Mouse (Mus musculus): ENCODE results near the gene Xpo6. TPM values are rescaled to one million over a fixed set of nuclear protein-coding genes. Genes with fewer than 3 reads are reported as not detected.

The Xpo6 gene
- total RNA-seq (2021): 10 to 100 TPM; 11.7 to 17.1 TPM
- long read RNA-seq, experiment 1, full-length matches to known transcripts: 1 of 3 reads
- long read RNA-seq, experiment 1, partial matches to known transcripts: 0 of 3 reads
- long read RNA-seq, experiment 1, other reads (novel, unspliced or antisense): 2 of 3 reads
- long read RNA-seq, experiment 2, full-length matches to known transcripts: 1 of 3 reads
- long read RNA-seq, experiment 2, partial matches to known transcripts: 0 of 3 reads
- long read RNA-seq, experiment 2, other reads (novel, unspliced or antisense): 2 of 3 reads

DNA sequence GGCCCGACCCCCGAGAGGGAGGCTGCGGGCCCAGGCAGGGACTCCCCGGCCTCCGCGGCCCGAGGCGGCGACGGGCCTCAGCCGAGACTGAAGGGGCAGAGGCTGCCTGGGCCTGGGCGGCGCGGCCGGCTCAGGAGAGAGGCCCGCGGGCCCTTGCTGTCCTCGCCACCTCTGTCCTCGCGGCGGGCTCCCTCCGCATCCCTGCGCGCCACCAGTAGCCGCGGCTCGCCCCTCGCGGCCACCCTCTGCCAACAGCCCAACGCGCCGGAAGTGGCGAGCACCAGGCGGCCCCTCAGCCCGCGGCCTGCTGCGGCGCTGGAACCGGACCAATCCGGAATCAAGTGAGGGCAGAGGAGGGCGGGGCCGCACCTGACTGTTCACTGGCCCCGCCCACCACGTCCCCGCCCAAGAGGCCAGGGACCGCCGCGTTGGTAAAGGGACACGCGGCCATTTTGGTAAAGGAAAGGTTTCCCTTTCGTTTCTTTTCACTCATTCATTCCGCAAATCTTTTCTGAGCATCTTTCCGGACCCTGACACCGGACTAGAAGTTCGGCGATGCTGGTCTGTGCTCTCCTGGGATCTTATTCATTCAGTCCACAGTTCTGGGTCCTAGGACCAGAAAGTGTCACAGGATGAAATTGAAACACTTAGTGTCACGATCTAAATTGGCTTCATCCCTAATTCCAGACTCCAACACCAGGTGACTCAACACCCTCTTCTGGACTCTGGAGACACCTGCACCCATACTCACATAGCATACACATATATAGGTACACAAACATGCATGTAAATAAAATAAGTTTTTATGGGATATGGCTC lies at the start of gene Xpo6:
Xpo6 (minus strand) TSS at position 324 of the 819 bp plus-strand sequence.
- peak; percentile 95 for DNase-seq

DNA sequence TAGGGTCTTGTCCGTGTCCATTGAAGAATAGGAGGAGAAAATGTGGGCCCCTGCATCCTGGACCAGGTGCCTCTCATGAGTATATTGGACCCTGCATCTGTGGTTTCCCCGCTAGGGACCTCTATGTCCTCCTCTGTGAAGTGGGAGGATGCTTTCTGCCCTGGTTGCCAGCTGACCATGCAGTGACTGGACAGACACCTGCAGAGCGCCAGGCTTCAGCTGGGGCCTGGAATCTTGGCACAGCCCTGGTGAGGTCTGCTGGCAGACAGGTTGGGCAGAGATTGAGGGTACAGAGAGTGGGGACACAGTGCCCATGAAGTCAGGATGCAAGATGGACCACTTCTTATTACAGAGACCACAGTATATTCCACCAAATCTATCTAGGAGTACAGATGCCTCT lies 49.7 kb upstream of the Xpo6 start:
- DNase-seq: no peak

DNA sequence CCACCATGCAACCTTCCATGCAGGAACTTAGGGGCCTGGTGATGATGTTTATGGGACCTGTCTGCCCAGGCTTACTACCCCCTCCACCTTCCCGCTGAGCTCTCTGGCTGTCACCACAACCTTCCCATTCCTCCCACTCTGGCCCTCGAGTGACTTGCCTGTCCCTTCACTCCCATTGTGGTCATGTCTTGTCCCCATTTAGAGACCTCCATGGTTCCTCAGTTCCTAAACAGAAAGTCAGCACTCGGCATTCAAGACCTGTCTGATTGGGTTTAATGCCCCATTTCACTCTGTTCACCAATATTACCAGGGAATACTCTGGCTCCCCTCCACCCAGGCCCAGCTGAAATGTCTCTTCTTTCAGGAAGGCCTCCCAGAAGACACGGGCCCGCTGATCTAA lies 48.8 kb upstream of the Xpo6 start:
- no peak for DNase-seq

DNA sequence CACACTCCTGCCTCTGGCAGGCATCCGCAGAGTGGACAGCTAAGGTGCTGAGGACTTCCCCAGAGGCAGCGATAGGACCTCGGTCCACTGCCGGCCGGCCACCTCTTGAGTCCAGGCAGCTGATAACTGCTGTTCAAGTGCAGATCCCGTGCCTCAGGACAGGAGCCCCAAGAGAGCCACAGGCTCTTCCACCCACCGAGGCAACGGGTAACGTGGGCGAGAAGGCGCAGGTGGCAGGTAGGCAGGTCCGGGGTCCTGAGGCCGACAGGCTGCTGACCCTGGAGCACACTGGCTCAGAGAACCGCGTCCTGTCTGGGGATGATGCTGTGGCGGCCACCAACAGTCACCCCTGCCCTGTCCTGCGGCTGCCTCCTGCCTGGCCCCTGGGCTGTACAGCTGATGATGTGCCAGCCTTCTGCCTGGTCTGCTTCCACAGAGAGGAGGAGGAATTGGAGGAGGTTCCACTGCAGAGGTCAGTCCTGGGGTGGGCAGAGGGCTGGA lies 48.4 kb upstream of the Xpo6 start:
- no peak for DNase-seq

DNA sequence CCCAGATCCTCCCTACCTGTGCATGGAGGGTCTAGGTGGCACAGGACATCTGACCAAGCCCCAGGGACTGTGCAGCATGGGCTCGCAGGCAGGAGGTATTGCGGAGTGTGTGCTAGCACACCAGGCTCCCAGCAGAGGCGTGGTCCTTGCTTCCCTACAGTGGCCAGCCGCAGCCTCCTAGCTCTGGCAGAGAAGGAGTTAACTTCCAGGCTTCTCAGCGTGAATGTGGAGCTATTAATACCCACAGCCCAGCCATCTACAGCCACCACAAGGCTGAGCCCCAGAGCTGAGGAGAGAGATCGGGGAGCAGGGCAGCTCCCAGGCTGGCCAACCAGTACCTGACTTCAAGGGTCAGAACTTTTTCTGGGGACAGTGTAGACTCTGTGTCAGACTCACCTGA lies 47.8 kb upstream of the Xpo6 start:
- DNase-seq: peak; percentile 63 to 68

DNA sequence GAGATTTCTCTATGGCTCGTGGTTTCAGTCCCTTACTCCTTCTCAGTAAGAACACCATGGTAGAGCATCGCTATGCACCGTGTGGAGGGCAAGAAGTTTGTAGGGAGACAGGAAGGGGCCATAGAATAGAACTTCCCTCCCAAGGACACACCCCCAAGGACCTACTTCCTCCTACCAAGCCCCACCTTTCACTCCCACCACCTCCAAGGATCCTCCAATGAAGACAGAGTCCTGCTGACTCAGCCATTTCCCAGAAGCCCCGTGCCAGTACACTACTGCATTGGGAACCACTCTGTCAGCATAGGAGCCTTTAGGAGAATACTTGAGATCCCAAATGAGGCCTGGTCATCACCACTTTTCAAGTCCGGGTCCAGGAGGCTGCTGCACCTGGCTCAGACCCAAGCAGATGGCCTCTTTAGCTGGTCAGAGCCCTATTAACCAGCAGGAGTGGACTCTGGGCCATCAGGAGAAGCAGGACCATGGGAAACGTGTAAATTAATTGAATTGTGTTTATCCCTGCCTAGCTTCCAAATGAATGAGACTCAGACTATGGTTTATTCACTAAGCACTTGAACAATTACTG lies 44.0 kb upstream of the Xpo6 start:
- DNase-seq: no peak

DNA sequence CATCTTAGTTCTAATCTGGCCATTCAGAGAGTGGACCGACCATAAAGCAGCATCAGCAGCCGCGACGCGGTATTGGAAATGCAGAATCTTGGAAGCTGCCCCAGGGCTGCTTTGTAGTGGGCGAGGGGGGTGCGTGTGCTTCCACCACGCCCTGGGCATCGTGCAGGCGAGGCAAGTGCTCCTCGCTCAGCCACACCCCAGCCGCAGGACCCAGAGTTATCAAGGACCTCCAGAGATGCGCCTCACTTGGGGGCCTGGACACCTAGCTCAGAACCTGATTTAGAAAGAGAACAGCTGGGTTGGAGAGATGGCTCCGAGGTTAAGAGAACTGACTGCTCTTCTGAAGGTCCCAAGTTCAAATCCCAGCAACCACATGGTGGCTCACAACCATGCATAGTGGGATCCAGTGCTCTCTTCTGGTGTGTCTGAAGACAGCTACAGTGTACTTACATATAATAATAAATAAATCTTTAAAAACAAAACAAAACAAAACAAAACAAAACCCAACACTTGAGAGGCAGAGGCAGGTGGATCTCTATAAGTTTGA lies 40.6 kb upstream of the Xpo6 start:
- no peak for DNase-seq

DNA sequence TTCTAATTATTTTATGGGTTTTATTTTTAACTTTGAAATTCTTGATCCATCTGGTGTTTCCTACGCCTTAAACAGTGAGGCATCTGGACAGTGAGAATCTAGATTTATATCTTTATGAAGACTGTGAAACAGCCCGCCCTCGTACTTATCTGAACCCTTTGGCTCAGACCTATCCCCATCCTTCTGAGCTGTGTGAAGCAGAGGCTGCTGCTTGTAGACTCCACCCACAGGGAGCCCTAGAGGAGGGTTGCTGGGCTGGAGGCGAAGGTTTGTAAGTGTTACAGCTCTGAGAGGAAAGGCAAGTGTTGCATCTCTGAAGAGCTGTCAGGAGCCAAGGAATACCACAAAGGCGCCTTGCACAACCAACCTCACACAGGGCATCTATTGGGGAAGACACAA lies 36.5 kb upstream of the Xpo6 start:
- no peak for DNase-seq

DNA sequence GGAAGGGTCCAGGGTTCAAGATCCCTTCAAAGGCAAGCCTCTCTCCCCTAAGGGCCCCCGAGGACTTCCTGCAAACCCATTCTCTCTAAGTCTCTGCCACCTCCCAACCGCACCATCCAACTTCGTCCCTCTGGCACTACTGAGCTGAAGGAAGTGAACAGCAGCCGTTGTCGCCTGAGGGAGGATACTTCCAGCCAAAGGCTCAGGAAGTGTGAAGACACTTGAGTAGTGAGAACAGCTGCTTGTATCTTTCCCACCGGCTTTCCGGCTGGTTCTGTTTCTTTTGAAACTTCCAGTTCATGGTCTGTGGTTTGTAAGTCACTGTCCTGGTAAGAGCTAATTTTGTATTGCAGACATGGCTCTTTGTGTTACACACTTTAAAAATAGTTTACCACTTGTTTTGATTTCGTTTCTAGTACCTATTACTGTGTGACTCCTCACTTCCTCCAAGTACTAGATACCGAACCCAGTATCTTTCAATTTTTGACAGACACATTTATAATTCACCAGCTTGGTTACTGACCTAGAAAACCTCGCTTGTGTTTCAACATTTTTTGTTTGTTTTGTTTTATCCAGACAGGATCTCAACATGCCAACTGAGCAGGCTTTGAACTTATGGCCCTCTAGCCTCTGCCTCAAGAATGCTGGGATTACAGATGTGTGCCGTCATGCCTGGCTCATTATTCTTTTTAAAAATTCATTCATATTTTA lies 35.9 kb upstream of the Xpo6 start:
- DNase-seq: no peak

DNA sequence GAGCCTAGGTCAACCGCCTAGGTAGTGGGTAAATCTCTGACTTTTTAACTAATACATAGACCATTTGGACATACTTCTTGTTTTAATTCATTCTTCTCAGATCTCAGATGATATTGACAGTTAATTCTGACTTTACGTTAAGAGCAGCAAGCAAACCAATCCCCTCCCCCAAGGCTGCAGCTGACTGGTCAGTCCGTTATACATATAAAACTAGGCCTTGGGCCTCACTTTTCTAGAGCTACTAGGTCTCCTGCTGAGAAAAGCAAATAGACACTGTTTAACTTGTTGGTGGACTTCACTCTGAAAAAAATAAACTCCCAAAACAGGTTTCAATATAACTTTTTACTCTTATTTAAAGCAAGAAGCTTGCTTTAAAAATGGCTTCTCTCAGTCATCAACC lies 34.3 kb upstream of the Xpo6 start:
- no peak for DNase-seq

DNA sequence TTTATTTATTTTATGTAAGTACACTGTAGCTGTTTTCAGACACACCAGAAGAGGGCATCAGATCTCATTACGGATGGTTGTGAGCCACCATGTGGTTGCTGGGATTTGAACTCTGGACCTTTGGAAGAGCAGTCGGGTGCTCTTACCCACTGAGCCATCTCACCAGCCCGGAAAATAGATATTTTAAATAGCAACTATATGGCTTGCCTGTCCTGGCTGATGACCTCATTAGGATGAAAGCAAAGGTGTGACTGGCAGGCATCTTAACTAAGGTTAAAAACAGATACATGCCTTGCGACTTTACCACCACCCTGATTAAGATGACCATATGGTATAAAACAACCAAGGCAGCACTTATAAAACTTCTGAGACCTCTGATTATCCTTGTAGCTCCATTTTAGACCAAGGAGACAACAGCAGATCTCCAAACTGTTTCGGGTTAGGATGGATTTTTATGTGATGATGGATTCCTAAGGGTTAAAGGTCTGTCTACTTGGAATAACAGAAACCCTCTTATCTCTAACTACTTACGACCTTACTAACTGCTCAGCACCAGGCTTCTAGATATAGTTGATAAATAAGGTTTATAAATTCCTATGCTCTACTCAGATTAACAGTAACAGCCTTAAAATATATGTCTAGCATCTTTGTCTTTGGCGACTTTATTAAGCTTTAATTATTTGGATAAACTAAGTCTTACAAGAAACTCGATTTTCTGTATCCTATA lies 32.2 kb upstream of the Xpo6 start:
- DNase-seq: no peak

DNA sequence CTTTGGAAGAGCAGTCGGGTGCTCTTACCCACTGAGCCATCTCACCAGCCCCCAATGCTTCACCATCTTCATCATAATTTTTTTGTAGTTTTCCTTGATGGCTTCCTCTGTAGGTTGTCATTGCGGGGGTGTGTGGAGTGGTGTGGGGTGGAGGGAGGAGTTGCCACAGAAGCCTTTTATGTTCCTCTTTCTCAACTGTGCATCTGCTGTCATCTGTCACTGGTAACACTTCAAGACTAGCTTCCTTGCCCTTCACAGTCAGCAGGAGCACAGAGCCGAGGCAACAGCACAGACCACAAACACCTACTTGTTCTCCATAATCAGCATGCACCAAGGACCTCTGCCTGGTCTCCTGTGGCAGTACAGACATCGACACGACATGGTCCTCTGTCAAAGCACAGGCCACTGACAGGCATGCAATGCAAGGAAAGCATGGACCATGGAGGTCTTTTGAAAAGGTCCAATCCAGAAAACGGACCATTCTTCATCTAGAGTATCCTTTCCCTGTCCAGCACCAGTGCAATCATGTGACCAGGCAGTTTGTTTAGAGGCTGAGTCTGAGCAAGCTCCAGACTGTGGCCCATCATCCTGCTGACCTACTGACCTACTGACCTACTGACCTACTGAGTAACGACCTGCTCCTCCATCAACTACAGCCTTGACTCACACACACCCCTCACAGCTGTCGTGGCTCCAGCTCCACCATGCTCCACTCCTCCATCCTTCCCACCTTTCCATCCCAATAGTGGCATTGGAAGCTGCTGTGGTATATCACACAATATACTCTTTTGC lies 30.3 kb upstream of the Xpo6 start:
- DNase-seq: no peak

DNA sequence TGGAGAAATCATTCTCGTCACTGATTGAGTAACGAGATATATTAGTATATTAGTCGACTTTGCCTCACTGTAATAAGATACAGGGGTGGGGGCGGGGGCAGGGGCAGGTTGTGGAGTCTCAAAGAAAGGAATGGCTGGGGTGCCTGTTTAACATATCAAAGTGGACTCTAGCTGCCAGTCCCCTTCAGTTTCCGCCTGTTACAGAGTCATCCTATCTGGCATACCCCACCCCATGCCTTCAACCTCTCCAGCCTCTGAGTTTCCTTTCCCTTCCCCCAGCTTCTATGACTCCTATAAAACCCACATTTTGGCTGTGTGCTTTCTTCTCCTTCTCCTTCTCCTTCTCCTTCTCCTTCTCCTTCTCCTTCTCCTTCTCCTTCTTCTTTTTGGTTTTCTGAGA lies 25.8 kb upstream of the Xpo6 start:
- DNase-seq: no peak

DNA sequence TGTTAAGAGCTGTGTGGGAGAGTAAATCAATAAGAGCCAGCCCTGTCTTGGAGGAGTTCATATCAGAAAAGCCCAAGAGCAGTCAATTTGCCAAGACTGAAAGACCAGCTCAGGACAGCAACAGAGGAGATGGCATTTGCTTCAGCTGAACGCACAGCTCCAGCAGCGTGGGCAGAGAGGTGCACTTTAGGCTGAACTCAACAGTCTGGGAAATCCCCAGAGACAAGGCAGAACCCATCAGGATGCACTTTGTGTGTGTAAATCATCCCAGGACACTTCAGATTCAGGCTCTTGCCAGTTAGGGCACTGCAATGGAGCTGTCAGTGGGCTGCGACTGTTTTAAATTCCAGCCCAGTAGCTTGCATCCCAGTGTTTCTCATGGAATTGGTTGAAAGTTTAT lies 22.5 kb upstream of the Xpo6 start:
- no peak for DNase-seq

DNA sequence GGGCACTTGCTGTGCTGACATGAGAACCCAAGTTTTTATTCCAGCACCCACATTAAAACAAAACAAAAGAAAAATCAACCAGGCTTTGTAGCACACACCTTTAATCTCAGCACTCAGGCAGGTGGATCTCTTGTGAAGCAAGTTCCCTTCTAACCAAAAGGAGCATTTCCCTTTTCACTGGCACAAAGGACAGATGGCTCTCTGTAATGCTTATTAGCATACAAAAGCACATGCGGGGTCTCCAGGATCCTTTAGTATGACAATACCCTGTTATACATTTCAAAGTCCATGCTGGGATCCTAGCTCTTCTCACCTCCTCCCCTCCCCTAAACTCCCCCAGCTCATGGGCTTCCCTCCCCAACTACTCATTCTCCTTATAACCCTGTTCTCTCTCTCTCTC lies 20.3 kb upstream of the Xpo6 start:
- no peak for DNase-seq

DNA sequence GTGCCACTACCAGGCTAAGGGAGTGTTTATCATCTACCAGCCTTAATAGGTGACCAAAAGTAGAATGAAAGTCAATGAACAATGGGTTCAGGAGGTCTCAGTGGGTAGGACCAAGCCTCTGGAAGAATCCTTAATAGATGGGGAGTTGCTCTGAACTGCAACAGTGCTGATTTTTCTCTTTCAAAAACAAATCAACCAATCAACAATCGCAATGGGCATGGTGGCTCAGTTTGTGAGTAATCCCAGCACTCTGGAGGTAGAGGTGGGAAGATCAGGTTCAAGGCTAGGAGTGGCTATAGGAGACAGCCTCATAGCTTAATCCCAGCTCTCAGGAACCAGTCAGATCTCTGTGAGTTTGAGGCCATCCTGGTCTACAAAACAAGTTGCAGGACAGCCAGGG lies 18.0 kb upstream of the Xpo6 start:
- DNase-seq: no peak

DNA sequence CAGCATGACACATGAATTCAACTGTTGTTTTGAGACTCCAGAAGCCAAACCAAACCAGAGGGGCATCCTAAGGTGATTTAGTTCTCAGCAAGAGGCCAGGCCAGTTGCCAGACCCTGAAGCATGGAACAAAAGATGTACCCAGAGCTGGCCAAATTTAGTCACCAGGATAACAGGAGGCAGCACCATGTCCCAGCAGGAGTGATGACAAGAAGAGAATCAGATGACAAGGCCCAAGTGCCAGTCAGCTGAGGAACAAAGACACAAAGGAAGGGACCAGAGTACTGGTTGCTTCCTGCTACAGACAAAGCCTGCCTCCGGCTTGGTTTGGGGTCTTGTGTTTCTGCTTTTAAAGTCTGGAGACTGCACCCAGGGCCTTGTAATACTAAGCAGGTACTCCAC lies 16.6 kb upstream of the Xpo6 start:
- DNase-seq: peak; percentile 81 to 88

DNA sequence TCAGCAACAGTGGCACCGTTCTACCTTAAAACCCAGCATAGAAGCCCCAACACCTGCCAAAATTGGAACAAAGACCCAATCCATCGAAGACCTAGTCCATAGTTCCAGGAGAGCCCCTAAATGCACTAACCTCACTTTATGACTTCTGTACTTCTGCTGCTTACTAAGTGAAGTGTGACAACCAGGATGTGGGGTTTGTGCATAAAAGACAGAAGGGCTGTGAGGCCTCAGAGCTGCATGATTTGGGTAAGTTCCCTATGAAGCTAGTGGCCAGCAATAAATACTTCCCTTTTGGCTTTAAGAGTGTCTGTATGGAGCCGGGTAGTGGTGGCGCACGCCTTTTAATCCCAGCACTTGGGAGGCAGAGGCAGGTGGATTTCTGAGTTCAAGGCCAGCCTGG lies 10.6 kb upstream of the Xpo6 start:
- no peak for DNase-seq

DNA sequence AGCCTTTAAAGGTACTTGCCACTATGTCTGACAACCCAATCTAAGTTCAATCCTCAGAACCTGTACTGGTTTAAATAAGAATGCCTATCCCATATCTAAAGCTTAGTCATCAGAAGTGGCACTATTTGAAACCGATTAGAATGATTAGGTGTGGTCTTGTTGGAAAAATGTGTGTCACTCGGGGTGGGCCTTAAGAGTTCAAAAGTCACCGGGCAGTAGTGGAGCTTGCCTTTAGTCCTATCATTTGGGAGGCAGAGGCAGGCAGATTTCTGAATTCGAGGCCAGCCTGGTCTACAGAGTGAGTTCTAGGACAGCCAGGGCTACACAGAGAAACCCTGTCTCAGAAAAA lies 670 bp upstream of the Xpo6 start:
- DNase-seq: no peak

DNA sequence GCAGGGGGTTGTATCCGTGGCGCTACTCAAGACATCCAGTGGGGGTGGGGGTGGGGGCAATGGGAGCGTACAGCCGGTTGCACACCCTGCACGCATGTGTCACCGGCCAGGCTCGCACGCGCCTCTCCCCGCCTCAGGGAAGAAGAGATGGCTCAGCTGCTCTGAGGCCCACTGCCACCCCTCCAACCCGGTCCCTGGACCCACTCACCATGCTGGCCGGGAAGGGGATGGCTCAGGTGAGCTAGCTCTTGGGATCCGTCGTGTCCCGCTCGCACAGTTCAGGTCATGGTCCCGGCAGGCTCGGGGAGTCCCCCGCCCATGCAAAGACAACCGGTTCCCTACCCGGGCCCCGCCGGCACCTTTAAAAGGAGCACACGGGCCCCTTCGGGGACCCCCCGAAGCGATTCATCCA lies 604 bp downstream of the Xpo6 start:
- peak; percentile 40 to 54 for DNase-seq

DNA sequence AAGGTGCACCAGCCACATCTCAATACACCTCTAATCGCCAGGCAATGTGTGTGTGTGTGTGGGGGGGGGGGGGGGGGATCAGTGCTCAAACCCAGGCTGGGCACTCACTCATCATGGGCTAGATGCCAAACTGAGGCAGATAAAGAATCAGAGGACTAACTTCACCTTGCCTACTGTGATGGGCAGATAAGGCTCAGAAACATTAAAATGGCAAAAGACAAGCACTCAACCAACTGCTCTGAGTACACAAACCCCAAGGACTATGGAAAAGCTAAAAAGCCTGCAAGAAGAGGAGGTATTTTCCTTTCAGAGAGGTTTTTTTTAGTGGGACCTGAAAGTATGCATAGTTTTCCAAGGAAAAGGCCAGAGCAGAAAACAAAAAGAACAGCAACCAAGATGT lies 1.4 kb downstream of the Xpo6 start:
- DNase-seq: no peak
